Mouse (Mus musculus) liver, postnatal 0 days (tissue): Measurements from ENCODE around the gene Stt3a. TPM values are rescaled to one million over a fixed set of nuclear protein-coding genes. Genes with fewer than 3 reads are reported as not detected.

Experiments
- ATAC-seq: fragments of 200-750 bp; cut with Nextera tagmentation; 2 replicates; pipeline ENCODE4 v1.8.0; 2017; ENCODE audit warnings: mild to moderate bottlenecking, moderate library complexity
- DNase-seq: peaks from one replicate; pipeline ENCODE4 v3.0.0-alpha.2; 2016
- H3K27ac ChIP-seq: fragments of 300-500 bp; sonication (generic); 2 replicates; pipeline ENCODE4 v1.5.1; 2014; ENCODE audit warnings: antibody characterized with exemption, moderate library complexity, mild to moderate bottlenecking, low read depth
- H3K27me3 ChIP-seq: fragments of 300-500 bp; sonication (generic); 2 replicates; pipeline ENCODE4 v1.6.1; 2014; ENCODE audit warnings: low read length, control low read depth, mixed read lengths; ENCODE audit not compliant: insufficient read depth
- H3K36me3 ChIP-seq: fragments of 300-500 bp; sonication (generic); replicated peaks from 2 replicates; pipeline ENCODE4 v1.6.1; 2014; ENCODE audit warnings: mild to moderate bottlenecking, control low read depth, low read length, moderate library complexity, mixed read lengths; ENCODE audit not compliant: insufficient read depth
- H3K4me1 ChIP-seq: fragments of 300-500 bp; sonication (generic); 2 replicates; pipeline ENCODE4 v1.6.1; 2014; ENCODE audit warnings: antibody characterized with exemption, mild to moderate bottlenecking, control low read depth; ENCODE audit not compliant: insufficient read depth
- H3K4me2 ChIP-seq: fragments of 300-500 bp; sonication (generic); 2 replicates; pipeline ENCODE4 v1.6.1; 2014; ENCODE audit warnings: low read depth, mild to moderate bottlenecking, low read length, moderate library complexity, mixed read lengths
- H3K4me3 ChIP-seq: fragments of 300-500 bp; sonication (generic); 2 replicates; pipeline ENCODE4 v1.5.1; 2014; ENCODE audit warnings: low read depth, low read length
- H3K9ac ChIP-seq: fragments of 300-500 bp; sonication (generic); replicated peaks from 2 replicates; pipeline ENCODE4 v1.6.1; 2014; ENCODE audit warnings: mild to moderate bottlenecking, moderate library complexity
- H3K9me3 ChIP-seq: fragments of 300-500 bp; sonication (generic); 2 replicates; pipeline ENCODE4 v1.6.1; 2016; ENCODE audit warnings: mild to moderate bottlenecking, control low read depth, low read length, mixed read lengths
- CTCF ChIP-seq: sonication (generic); IDR thresholded peaks from 2 replicates; pipeline ENCODE4 v1.5.1; 2016; ENCODE audit warnings: antibody characterized with exemption, low read depth
- EP300 ChIP-seq: IDR thresholded peaks from 2 replicates; pipeline ENCODE4 v1.6.1; 2016; ENCODE audit warnings: antibody characterized with exemption, low read depth, mild to moderate bottlenecking
- WGBS: fragments of 180-500 bp; shearing (Covaris S2); extraction: QIAGEN DNeasy Blood & Tissue Kit; methylation state at CpG from one replicate; pipeline ENCODE4 v1.1.7; 2014; ENCODE audit not compliant: insufficient replicate concordance; 5-methylcytosine and 5-hydroxymethylcytosine counted together
- polyA plus RNA-seq: library from polyadenylated mRNA; unstranded; fragments of >200 nt; fragmentation: Nextera tagmentation; extraction: Ambion mirVana; gene quantifications from 2 replicates; pipeline ENCODE4 v1.2.1, GENCODE M21; 2015

Stt3a gene
- polyA plus RNA-seq, 1 experiment from 2014 or later, result 113 TPM

- H3K4me1 ChIP-seq, result peaks cover 6% of the 10 kb centered on the region; the same call in 1 of the 2 replicates
- TF ChIP-seq EP300 (no peak), CTCF (no peak)
- no peak overlapping the region for H3K4me3 ChIP-seq
- H3K27me3 ChIP-seq, result no peaks in the 10 kb centered on the region
- DNase-seq, result no peak
- no peak overlapping the region for H3K9ac ChIP-seq
- H3K4me2 ChIP-seq, result no peak overlapping the region
- WGBS, result 73% methylated on average over 6 of the region's 6 CpGs
- H3K27ac ChIP-seq, result no peak overlapping the region
- no peaks in the 10 kb centered on the region for H3K9me3 ChIP-seq
- ATAC-seq, result no peak
- H3K36me3 ChIP-seq, result no peaks in the 10 kb centered on the region
These were observed 35.9 kb upstream of the Stt3a start for GRCm38 (mm10) chr9:36803386-36803785.

GRCm38 (mm10) chr9:36802951-36803350 is 35.5 kb upstream of the Stt3a start:
- no peaks in the 10 kb centered on the region for H3K27me3 ChIP-seq
- peaks cover 6% of the 10 kb centered on the region; the same call in 1 of the 2 replicates for H3K4me1 ChIP-seq
- H3K27ac ChIP-seq, result no peak overlapping the region
- H3K9me3 ChIP-seq, result no peaks in the 10 kb centered on the region
- no peaks in the 10 kb centered on the region for H3K36me3 ChIP-seq
- no peak overlapping the region for H3K9ac ChIP-seq
- ATAC-seq (no peak), DNase-seq (no peak)
- TF ChIP-seq CTCF, result no peak
- TF ChIP-seq EP300, result no peak
- no peak overlapping the region for H3K4me3 ChIP-seq
- no peak overlapping the region for H3K4me2 ChIP-seq
- 82% methylated on average over 3 of the region's 3 CpGs for WGBS

GRCm38 (mm10) chr9:36801961-36802360 is 34.5 kb upstream of the Stt3a start:
- peaks cover 6% of the 10 kb centered on the region; the same call in 1 of the 2 replicates for H3K4me1 ChIP-seq
- no peak overlapping the region for H3K27ac ChIP-seq
- TF ChIP-seq CTCF (no peak), EP300 (no peak)
- DNase-seq, result no peak
- no peaks in the 10 kb centered on the region for H3K27me3 ChIP-seq
- whole genome bisulfite sequencing, result 74% methylated on average over 2 of the region's 2 CpGs
- no peak overlapping the region for H3K4me2 ChIP-seq
- no peak for ATAC-seq
- no peak overlapping the region for H3K4me3 ChIP-seq
- H3K36me3 ChIP-seq, result no peaks in the 10 kb centered on the region
- H3K9me3 ChIP-seq, result no peaks in the 10 kb centered on the region
- no peak overlapping the region for H3K9ac ChIP-seq

GRCm38 (mm10) chr9:36796781-36797555 is 29.5 kb upstream of the Stt3a start, which contains the start of gene Ei24:
Gene Ei24, minus strand, starts transcription at chr9:36797393.
- H3K9ac ChIP-seq, result peak within 1 kb of the TSS; percentile 94
- H3K27ac ChIP-seq, result peak within 1 kb of the TSS; percentile 85
- peak within 1 kb of the TSS; percentile 72 for H3K4me2 ChIP-seq
- ATAC-seq, result peak; percentile 98
- H3K36me3 ChIP-seq, result peaks cover 6% of the 10 kb centered on the region; the same call in 1 of the 2 replicates
- under 1% methylated on average over 57 of the region's 66 CpGs for WGBS
- peak; percentile 95 for DNase-seq
- H3K4me1 ChIP-seq, result peaks cover 6% of the 10 kb centered on the region; the same call in 1 of the 2 replicates
- TF ChIP-seq EP300, result no peak
- no peak for TF ChIP-seq CTCF
- no peaks in the 10 kb centered on the region for H3K27me3 ChIP-seq
- H3K9me3 ChIP-seq, result no peaks in the 10 kb centered on the region
- H3K4me3 ChIP-seq, result peak within 1 kb of the TSS; percentile 90

- DNase-seq (no peak), ATAC-seq (no peak)
- Histone ChIP-seq H3K4me3 (peak overlapping the region; percentile 90), H3K27ac (peak overlapping the region; percentile 85), H3K36me3 (peaks cover 10% of the 10 kb centered on the region), H3K27me3 (no peaks in the 10 kb centered on the region), H3K4me2 (peak overlapping the region; percentile 72), H3K9me3 (no peaks in the 10 kb centered on the region), H3K9ac (peak overlapping the region; percentile 94), H3K4me1 (peaks cover 6% of the 10 kb centered on the region; the same call in 1 of the 2 replicates)
- TF ChIP-seq CTCF (no peak), EP300 (no peak)
- 26% methylated on average over 5 of the region's 5 CpGs for WGBS
These were observed 28.7 kb upstream of the Stt3a start for GRCm38 (mm10) chr9:36796224-36796623.

- H3K9ac ChIP-seq, result no peak overlapping the region
- H3K27me3 ChIP-seq, result no peaks in the 10 kb centered on the region
- ATAC-seq (no peak), DNase-seq (no peak)
- H3K4me2 ChIP-seq, result peak overlapping the region; percentile 72
- H3K9me3 ChIP-seq, result no peaks in the 10 kb centered on the region
- no peak for TF ChIP-seq CTCF
- TF ChIP-seq EP300, result no peak
- H3K4me3 ChIP-seq, result peak overlapping the region; percentile 90
- peaks cover 14% of the 10 kb centered on the region for H3K36me3 ChIP-seq
- peaks cover 6% of the 10 kb centered on the region; the same call in 1 of the 2 replicates for H3K4me1 ChIP-seq
- WGBS, result 74% methylated on average over 1 of the region's 1 CpGs
- no peak overlapping the region for H3K27ac ChIP-seq
These were observed 28.1 kb upstream of the Stt3a start for GRCm38 (mm10) chr9:36795556-36795955.
